Mouse (Mus musculus): ENCODE measurements around the gene Arpc1a. TPM values are rescaled to one million over a fixed set of nuclear protein-coding genes. Genes with fewer than 3 reads are reported as not detected.
A peak's percentile ranks its signal among the peaks of the same experiment; 100 is the strongest.

Gene Arpc1a
- polyA plus RNA-seq, 1 experiment from 2014 or later: 127 TPM

DNA sequence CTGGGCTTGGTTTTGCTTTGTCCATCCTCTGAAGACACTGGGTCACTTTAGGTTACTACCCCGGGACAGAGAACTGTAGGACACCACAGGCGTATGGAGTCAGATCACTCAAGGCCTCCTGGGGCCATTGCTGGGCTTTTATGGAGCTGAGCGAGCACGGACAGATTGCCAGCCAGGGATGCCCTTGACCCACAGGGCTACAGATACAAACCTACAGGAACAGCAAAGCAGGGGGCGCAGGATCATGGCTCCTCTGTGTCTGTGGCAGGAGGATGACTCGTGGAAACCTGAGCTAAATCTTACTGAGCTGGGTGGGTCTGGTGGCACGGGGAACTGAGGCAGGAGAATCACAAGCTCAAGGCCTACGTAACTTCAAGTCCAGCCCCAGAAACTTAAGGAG lies 28.9 kb downstream of the Arpc1a start:
- TF ChIP-seq CTCF (IDR thresholded peaks at IDR 0.05) (no peak), EP300 (IDR thresholded peaks at IDR 0.05) (no peak)
- H3K9ac ChIP-seq (replicated peaks; ENCODE audit: low read depth): no peak overlapping the region
- no peaks in the 10 kb centered on the region for H3K9me3 ChIP-seq (ENCODE audit: low read length)
- no peak overlapping the region for H3K27ac ChIP-seq (ENCODE audit: low read length)
- WGBS: 81% methylated on average over 8 of the region's 8 CpGs
- ATAC-seq (no peak), DNase-seq (ENCODE audit: low spot score) (no peak)
- no peak overlapping the region for H3K4me2 ChIP-seq (replicated peaks; ENCODE audit: low read depth, low read length)
- H3K27me3 ChIP-seq (replicated peaks; ENCODE audit: insufficient read depth, low read length): no peaks in the 10 kb centered on the region
- H3K4me3 ChIP-seq (ENCODE audit: low read depth, low read length): no peak overlapping the region
- H3K36me3 ChIP-seq (ENCODE audit: insufficient read depth, low read length): peaks cover 18% of the 10 kb centered on the region; the same call in 1 of the 2 replicates
- no peaks in the 10 kb centered on the region; the same call in 1 of the 2 replicates for H3K4me1 ChIP-seq (ENCODE audit: insufficient read depth, low read depth, low read length)

DNA sequence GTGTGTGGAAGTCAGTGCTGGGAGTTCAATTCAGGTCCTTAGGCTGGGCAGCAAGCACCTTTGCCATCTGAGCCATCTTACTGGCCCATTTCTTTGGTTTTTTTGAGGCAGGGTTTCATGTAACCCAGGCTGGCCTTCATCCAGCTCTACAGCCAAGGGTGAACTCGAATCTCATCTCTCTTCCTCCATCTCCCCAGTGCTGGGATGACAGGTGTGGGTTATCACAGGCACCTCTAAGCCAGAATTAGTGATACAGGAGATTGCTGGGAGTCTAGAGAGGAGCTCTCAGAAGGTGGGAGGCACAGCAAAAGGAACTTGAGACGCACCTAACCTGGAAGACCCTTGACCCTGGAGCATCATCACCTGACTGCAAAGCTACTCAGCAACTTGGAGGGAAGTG lies 29.8 kb downstream of the Arpc1a start:
- WGBS: 16% methylated on average over 2 of the region's 2 CpGs
- Histone ChIP-seq H3K9me3 (ENCODE audit: low read length) (no peaks in the 10 kb centered on the region), H3K36me3 (ENCODE audit: insufficient read depth, low read length) (peaks cover 10% of the 10 kb centered on the region; the same call in 1 of the 2 replicates), H3K27ac (ENCODE audit: low read length) (no peak overlapping the region), H3K4me1 (ENCODE audit: insufficient read depth, low read depth, low read length) (peaks cover 3% of the 10 kb centered on the region; the same call in 1 of the 2 replicates), H3K4me3 (ENCODE audit: low read depth, low read length) (peak overlapping the region; percentile 84; the same call in 1 of the 2 replicates), H3K9ac (replicated peaks; ENCODE audit: low read depth) (no peak overlapping the region), H3K4me2 (replicated peaks; ENCODE audit: low read depth, low read length) (peak overlapping the region; percentile 81), H3K27me3 (replicated peaks; ENCODE audit: insufficient read depth, low read length) (no peaks in the 10 kb centered on the region)
- TF ChIP-seq CTCF (IDR thresholded peaks at IDR 0.05) (no peak), EP300 (IDR thresholded peaks at IDR 0.05) (no peak)
- no peak for DNase-seq (ENCODE audit: low spot score)
- no peak for ATAC-seq

DNA sequence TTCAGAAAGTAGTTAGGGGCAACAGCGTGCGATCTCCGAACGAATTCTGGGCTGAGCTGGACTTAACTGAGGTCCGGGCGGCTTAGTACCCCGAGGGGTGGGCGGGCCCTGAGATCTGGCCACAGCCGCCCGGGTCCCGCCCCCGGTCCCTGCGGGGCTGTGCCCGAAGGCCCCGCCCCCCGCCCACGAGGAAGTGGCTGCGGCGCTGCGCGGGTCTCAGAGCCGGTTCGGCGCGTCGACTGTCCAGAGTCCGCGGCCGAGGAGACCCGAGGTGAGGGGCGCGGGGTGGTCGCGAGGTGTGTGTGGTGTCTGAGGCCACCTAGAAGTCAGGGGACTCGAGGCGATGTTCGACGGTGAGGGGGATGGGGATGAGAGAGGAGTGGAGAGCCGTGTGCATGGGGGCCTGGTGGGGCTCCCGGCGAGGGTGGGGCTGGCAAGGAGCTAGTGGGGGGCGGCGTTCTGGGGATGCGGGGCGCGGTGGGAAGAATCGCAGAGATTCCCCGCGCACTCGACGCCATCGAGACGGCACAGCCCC lies 30.5 kb downstream of the Arpc1a start, which contains the start of gene Arpc1b:
Arpc1b (plus strand) TSS at position 145 of the 535 bp plus-strand sequence.
- DNase-seq (ENCODE audit: low spot score): peak; percentile 90

DNA sequence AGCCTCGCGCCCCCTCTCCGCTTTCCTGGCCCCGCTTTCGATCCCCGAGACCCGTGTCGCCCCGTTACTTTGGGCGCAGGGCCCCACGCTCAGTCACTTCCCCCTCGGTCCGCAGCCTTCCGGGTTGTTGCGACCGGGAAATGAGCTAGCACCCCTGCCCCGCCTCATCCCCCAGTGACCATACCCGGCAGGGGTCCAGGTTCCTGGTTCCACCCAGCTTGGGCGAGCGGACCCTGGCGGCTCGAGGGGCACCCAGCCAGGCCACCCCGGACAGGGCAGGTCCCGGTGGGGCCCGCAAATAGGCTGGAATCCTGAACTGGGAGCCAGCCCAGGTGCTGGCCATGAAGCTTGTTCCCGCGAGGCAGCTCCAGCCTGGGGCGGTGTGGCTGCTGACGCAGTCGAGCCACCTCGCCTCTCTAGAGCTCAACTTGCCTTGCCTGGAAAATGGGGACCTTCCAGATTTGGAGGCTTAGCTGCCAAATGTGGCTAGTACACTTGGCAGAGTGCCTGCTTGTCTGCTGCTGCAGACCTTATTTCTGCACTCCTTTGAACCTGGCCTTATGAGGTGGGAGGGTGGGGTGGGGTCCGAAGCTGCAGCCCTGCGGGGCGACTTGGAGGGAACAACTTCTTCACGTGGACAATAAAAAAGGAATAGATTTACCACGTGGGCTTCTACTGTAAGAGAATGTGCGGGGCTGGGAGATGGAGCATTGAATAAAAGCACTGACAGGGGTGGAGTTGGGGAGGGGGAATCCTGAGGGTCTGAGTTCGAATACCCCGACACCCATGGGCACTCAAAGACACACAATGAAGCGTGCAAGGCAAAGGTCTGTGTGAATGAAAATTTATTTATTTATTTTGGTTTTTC lies 31.2 kb downstream of the Arpc1a start:
- Histone ChIP-seq H3K9ac (replicated peaks; ENCODE audit: low read depth) (peak overlapping the region; percentile 69), H3K4me2 (replicated peaks; ENCODE audit: low read depth, low read length) (peak overlapping the region; percentile 81), H3K4me3 (ENCODE audit: low read depth, low read length) (peak overlapping the region; percentile 84), H3K9me3 (ENCODE audit: low read length) (no peaks in the 10 kb centered on the region), H3K36me3 (ENCODE audit: insufficient read depth, low read length) (0 out of 2 replicates have a peak, but pooled peaks cover 4% of the 10 kb centered on the region), H3K27me3 (replicated peaks; ENCODE audit: insufficient read depth, low read length) (no peaks in the 10 kb centered on the region), H3K4me1 (ENCODE audit: insufficient read depth, low read depth, low read length) (peaks cover 3% of the 10 kb centered on the region; the same call in 1 of the 2 replicates), H3K27ac (ENCODE audit: low read length) (peak overlapping the region; percentile 88)
- TF ChIP-seq CTCF (IDR thresholded peaks at IDR 0.05): no peak
- no peak for TF ChIP-seq EP300 (IDR thresholded peaks at IDR 0.05)
- peak; percentile 46 for ATAC-seq
- 16% methylated on average over 31 of the region's 40 CpGs for WGBS
- DNase-seq (ENCODE audit: low spot score): peak; percentile 71

More for the DNA sequence above, 30.5 kb downstream of the Arpc1a start, which contains the start of gene Arpc1b:
- Histone ChIP-seq H3K27me3 (replicated peaks; ENCODE audit: insufficient read depth, low read length) (no peaks in the 10 kb centered on the region), H3K4me3 (ENCODE audit: low read depth, low read length) (peak within 1 kb of the TSS; percentile 84), H3K27ac (ENCODE audit: low read length) (peak within 1 kb of the TSS; percentile 88), H3K9ac (replicated peaks; ENCODE audit: low read depth) (peak within 1 kb of the TSS; percentile 69), H3K9me3 (ENCODE audit: low read length) (no peaks in the 10 kb centered on the region), H3K4me1 (ENCODE audit: insufficient read depth, low read depth, low read length) (peaks cover 3% of the 10 kb centered on the region; the same call in 1 of the 2 replicates), H3K36me3 (ENCODE audit: insufficient read depth, low read length) (peaks cover 5% of the 10 kb centered on the region; the same call in 1 of the 2 replicates), H3K4me2 (replicated peaks; ENCODE audit: low read depth, low read length) (peak within 1 kb of the TSS; percentile 81)
- under 1% methylated on average over 37 of the region's 53 CpGs for WGBS
- ATAC-seq: peak; percentile 84
- TF ChIP-seq EP300 (IDR thresholded peaks at IDR 0.05): no peak
- TF ChIP-seq CTCF (IDR thresholded peaks at IDR 0.05): no peak

DNA sequence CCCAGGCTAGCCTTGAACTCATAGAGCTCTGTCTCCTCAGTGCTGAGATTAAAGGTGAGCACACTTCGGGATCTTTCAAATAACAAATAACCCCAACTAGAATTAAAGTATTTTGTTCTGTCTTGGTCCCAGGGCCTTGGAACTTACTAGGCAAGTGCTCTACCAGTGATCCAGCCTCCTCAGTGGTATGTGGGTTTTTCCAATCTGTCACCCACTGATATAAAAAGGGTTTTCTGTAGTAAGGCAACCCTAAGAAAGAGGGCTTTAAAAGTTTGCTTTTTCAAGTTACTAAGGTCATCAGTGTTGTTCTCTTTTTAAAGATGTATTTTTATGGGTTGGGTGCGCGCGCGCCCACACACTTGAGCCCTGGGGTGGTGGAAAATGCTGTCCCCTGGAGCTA lies 32.1 kb downstream of the Arpc1a start:
- TF ChIP-seq CTCF (IDR thresholded peaks at IDR 0.05) (no peak), EP300 (IDR thresholded peaks at IDR 0.05) (no peak)
- ATAC-seq (no peak), DNase-seq (ENCODE audit: low spot score) (no peak)
- Histone ChIP-seq H3K4me2 (replicated peaks; ENCODE audit: low read depth, low read length) (peak overlapping the region; percentile 32; the same call in 1 of the 2 replicates), H3K27ac (ENCODE audit: low read length) (peak overlapping the region; percentile 88), H3K9ac (replicated peaks; ENCODE audit: low read depth) (0 out of 2 replicates have a peak overlapping the region, but pooled peaks have one; percentile 13), H3K36me3 (ENCODE audit: insufficient read depth, low read length) (no peaks in the 10 kb centered on the region), H3K4me1 (ENCODE audit: insufficient read depth, low read depth, low read length) (peaks cover 3% of the 10 kb centered on the region; the same call in 1 of the 2 replicates), H3K27me3 (replicated peaks; ENCODE audit: insufficient read depth, low read length) (no peaks in the 10 kb centered on the region), H3K4me3 (ENCODE audit: low read depth, low read length) (0 out of 2 replicates have a peak overlapping the region, but pooled peaks have one; percentile 84), H3K9me3 (ENCODE audit: low read length) (no peaks in the 10 kb centered on the region)
- WGBS: 78% methylated on average over 5 of the region's 5 CpGs

DNA sequence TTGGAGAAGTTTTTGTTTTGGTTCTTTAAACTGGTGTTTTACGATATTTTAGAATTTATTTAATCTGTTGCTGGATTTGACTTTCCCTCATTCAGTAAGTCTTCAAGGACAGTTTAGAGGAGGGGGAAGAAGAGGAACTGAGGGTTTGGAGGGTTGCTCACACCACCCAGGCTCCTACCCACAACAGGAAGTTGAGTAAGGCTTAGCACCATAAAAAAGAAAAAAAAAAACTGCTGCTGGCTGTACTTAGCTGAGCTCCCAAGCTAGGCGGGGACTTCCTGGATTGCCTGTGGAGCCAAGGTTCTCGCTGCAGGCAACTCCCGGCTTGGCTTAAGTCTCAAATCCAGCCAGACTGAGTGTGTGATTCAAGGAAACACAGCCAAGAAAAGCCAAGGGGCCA lies 32.7 kb downstream of the Arpc1a start:
- Histone ChIP-seq H3K4me3 (ENCODE audit: low read depth, low read length) (peak overlapping the region; percentile 12; the same call in 1 of the 2 replicates), H3K9ac (replicated peaks; ENCODE audit: low read depth) (peak overlapping the region; percentile 13; the same call in 1 of the 2 replicates), H3K27ac (ENCODE audit: low read length) (peak overlapping the region; percentile 88), H3K4me1 (ENCODE audit: insufficient read depth, low read depth, low read length) (peaks cover 3% of the 10 kb centered on the region; the same call in 1 of the 2 replicates), H3K36me3 (ENCODE audit: insufficient read depth, low read length) (peaks cover under 1% of the 10 kb centered on the region; the same call in 1 of the 2 replicates), H3K4me2 (replicated peaks; ENCODE audit: low read depth, low read length) (peak overlapping the region; percentile 42), H3K27me3 (replicated peaks; ENCODE audit: insufficient read depth, low read length) (no peaks in the 10 kb centered on the region), H3K9me3 (ENCODE audit: low read length) (no peaks in the 10 kb centered on the region)
- WGBS: 4% methylated on average over 4 of the region's 4 CpGs
- TF ChIP-seq EP300 (IDR thresholded peaks at IDR 0.05): peak; percentile 78
- no peak for TF ChIP-seq CTCF (IDR thresholded peaks at IDR 0.05)
- peak; percentile 96 for DNase-seq (ENCODE audit: low spot score)
- ATAC-seq: peak; percentile 72

Measured in lung, postnatal 0 days (tissue).